Mouse (Mus musculus) heart, adult 2 months (tissue): Measurements from ENCODE around the gene Acss2. TPM values are rescaled to one million over a fixed set of nuclear protein-coding genes. Genes with fewer than 3 reads are reported as not detected.

Experiments
- DNase-seq, 2 experiments: peaks; one replicate each; pipeline ENCODE4 v3.0.0; 2021
- H3K27ac ChIP-seq: fragments of 200-600 bp; 2 replicates; pipeline ENCODE4 v1.8.1; 2022
- H3K27me3 ChIP-seq: fragments of 200-500 bp; 2 replicates; pipeline ENCODE4 v1.6.1; 2012; ENCODE audit warnings: mild to moderate bottlenecking, low read length, inconsistent platforms, mixed read lengths; ENCODE audit not compliant: control insufficient read depth, insufficient read depth
- H3K36me3 ChIP-seq: fragments of 200-500 bp; 2 replicates; pipeline ENCODE4 v1.6.1; 2012; ENCODE audit warnings: low read length, inconsistent platforms; ENCODE audit not compliant: control insufficient read depth, insufficient read depth
- H3K4me1 ChIP-seq: fragments of 200-500 bp; 2 replicates; pipeline ENCODE4 v1.6.1; 2011; ENCODE audit warnings: low read length; ENCODE audit not compliant: control insufficient read depth, insufficient read depth
- H3K4me3 ChIP-seq: fragments of 200-600 bp; 2 replicates; pipeline ENCODE4 v1.8.1; 2022
- H3K79me2 ChIP-seq: fragments of 200-500 bp; replicated peaks from 2 replicates; pipeline ENCODE4 v1.6.1; 2012; ENCODE audit warnings: mild to moderate bottlenecking, inconsistent platforms, low read length, moderate library complexity, mixed read lengths; ENCODE audit not compliant: control insufficient read depth, insufficient read depth
- H3K9ac ChIP-seq: fragments of 200-500 bp; 2 replicates; pipeline ENCODE4 v1.6.1; 2012; ENCODE audit warnings: low read depth, mild to moderate bottlenecking, control low read depth, inconsistent platforms, low read length, mixed read lengths
- CTCF ChIP-seq: fragments of 200-600 bp; IDR thresholded peaks from 2 replicates; pipeline ENCODE4 v1.8.1; 2022; ENCODE audit warnings: antibody characterized with exemption, mild to moderate bottlenecking, moderate library complexity
- EP300 ChIP-seq: fragments of 200-500 bp; IDR thresholded peaks from 2 replicates; pipeline ENCODE4 v1.6.1; 2011; ENCODE audit warnings: low read depth, low read length, control low read depth; ENCODE audit not compliant: insufficient read depth
- POLR2A ChIP-seq: fragments of 200-500 bp; IDR thresholded peaks from 2 replicates; pipeline ENCODE4 v1.6.1; 2011; ENCODE audit warnings: mild to moderate bottlenecking, low read depth, low read length, control low read depth; ENCODE audit not compliant: insufficient read depth
- WGBS: fragments of 180-500 bp; shearing (Covaris S2); methylation state at CpG from one replicate; pipeline ENCODE4 v1.1.7; 2018; 5-methylcytosine and 5-hydroxymethylcytosine counted together
- intact Hi-C: fragments of 180-260 bp; cut with DNase I; formaldehyde crosslinking; loops from one replicate; pipeline ENCODE4 v1.15.1; 2025
- polyA plus RNA-seq: library from polyadenylated mRNA; depleted of rRNA; stranded (reverse); fragments of >200 nt; gene quantifications from 2 replicates; pipeline ENCODE4 v1.2.3, GENCODE M21; 2012
- total RNA-seq, 2 experiments: library from RNA; stranded (reverse); gene quantifications; 2 replicates each; pipeline ENCODE4 v1.2.3; 2021

Acss2 gene
- total and polyA plus RNA-seq, 3 experiments = 31.6 to 39.8 (median 33.4) TPM

DNA sequence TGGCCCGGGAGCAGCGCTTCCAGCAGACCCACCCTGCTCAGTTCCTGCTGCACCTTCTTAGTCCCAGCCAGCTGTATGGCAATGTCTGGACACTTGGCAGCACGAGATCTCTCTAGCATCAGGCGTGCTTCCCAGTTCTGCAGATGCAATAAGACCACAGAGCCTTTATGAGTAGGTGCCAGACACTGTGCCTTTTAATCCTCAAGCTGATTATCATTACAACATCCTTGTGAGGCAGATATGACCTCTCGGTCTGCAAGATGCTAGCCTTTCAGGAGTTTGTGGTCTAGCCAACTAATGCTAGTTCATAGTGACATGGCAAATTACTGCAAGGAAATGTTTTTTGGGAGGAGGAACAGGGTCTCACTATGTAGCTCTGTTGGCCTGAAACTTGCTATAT lies 50.0 kb downstream of the Acss2 start:
- no peak for DNase-seq
- Histone ChIP-seq H3K9ac (no peak overlapping the region), H3K79me2 (no peaks in the 10 kb centered on the region), H3K27me3 (no peaks in the 10 kb centered on the region), H3K36me3 (no peaks in the 10 kb centered on the region), H3K27ac (no peak overlapping the region), H3K4me1 (no peaks in the 10 kb centered on the region), H3K4me3 (no peak overlapping the region)
- TF ChIP-seq EP300 = no peak
- 77% methylated on average over 5 of the region's 5 CpGs for WGBS
- intact Hi-C loops = no loop called here

DNA sequence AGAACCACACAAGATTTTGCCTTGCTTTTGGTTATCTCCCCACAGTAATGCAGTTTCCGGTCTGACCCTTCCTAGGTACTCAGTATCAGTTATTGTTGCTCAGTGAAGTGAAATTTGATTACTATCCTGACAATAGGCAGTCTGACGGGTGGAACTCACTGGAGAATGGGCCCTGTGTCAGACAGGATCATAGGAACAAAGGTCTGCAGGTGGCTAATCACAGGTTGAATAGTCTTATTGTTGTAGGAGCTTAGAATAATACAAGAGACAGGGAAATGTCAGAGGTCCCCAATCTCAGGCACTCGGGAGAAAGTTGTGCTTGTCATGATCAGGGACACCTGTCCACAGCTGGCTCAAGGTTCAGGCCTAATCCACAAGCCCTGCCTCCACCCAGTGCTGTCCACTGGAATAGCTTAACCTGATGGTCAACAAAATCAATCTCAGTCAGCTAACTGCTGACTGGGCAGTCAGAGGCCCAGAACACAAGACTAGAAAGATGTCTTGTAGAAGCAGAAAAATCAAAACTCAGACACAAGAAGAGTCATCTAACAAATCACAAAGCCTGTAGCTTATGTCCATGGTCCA lies 51.6 kb downstream of the Acss2 start:
- Histone ChIP-seq H3K9ac (no peak overlapping the region), H3K4me1 (no peaks in the 10 kb centered on the region), H3K79me2 (no peaks in the 10 kb centered on the region), H3K27me3 (no peaks in the 10 kb centered on the region), H3K4me3 (no peak overlapping the region), H3K27ac (no peak overlapping the region), H3K36me3 (no peaks in the 10 kb centered on the region)
- WGBS = 60% methylated on average over 3 of the region's 3 CpGs
- TF ChIP-seq EP300 (no peak), CTCF (no peak), POLR2A (no peak)
- intact Hi-C loops = no loop called here
- no peak for DNase-seq

DNA sequence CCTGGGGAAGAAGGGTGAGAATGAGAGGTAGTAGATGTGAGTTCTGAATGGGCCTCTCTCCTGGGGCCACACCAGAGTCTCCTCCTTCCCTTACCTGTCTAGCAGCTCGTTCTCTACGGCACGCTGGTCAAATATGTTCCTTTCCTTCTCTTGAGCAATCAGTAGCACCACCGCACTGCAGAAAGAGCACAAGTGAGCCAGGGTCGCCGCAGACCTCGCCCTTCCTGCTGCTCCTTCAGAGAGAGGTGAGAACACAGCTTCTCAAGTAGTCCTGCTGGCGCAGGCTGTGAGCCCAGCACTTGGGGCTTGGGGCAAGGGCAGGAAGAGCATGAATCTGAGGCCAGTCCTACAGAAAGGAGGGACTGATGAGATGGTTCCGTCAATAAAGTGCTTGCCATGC lies 55.3 kb downstream of the Acss2 start:
- H3K27ac ChIP-seq = no peak overlapping the region
- WGBS = 87% methylated on average over 9 of the region's 9 CpGs
- no peak overlapping the region for H3K9ac ChIP-seq
- no peak for DNase-seq
- H3K36me3 ChIP-seq = no peaks in the 10 kb centered on the region; the same call in 1 of the 2 replicates
- H3K4me3 ChIP-seq = no peak overlapping the region
- H3K27me3 ChIP-seq = no peaks in the 10 kb centered on the region
- no peaks in the 10 kb centered on the region for H3K79me2 ChIP-seq
- H3K4me1 ChIP-seq = no peaks in the 10 kb centered on the region
- intact Hi-C loops = no loop called here
- TF ChIP-seq CTCF (no peak), POLR2A (no peak), EP300 (no peak)

DNA sequence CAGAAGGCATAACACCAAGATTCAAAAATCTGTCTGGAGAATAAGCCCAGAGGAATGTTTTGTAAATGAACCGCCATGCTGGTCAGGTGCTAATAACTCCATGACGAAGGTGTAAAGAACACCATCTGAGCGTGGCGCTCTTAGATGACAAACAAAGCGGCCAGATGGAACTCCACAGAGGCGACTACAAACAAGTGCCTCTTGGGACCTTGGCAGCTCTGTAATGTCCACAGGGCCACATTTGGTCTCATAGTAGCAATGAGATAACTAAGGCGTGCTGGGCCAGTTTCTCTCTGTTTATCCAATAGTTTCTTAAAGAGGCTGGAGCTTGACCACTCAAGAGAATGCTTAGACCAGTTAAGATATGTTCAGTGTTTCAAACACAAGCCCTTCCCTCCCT lies 56.2 kb downstream of the Acss2 start:
- no peaks in the 10 kb centered on the region; the same call in 1 of the 2 replicates for H3K36me3 ChIP-seq
- 69% methylated on average over 7 of the region's 7 CpGs for WGBS
- intact Hi-C loops = no loop called here

DNA sequence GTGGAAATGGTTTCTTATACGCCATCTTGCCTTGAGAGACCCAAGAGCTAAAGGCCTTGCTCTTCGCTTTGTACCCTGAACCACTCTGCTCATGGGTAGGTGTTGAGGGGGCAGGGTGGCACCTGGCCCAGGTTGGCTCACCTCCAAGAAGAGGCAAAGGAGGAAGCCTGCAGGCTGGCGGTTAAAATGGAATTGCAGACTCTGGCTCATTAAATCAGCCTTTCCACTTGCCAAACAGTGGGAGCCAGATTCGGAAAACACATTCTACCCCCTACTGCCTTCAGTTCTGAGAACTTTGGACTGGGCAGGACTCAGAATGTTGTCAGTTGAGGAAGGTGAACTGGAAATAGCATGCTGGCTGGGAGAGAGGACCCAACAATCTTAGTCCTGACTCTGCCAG lies 57.0 kb downstream of the Acss2 start:
- H3K9ac ChIP-seq = no peak overlapping the region
- 62% methylated on average over 4 of the region's 4 CpGs for WGBS
- no peaks in the 10 kb centered on the region for H3K79me2 ChIP-seq
- H3K27ac ChIP-seq = peak overlapping the region; percentile 16; the same call in 1 of the 2 replicates
- no peak overlapping the region for H3K4me3 ChIP-seq
- no peaks in the 10 kb centered on the region; the same call in 1 of the 2 replicates for H3K36me3 ChIP-seq
- TF ChIP-seq POLR2A = no peak
- TF ChIP-seq CTCF = no peak
- TF ChIP-seq EP300 = no peak
- peak; percentile 32 to 33 for DNase-seq
- intact Hi-C loops = no loop called here
- H3K27me3 ChIP-seq = no peaks in the 10 kb centered on the region
- no peaks in the 10 kb centered on the region for H3K4me1 ChIP-seq

More for the DNA sequence above, 56.2 kb downstream of the Acss2 start:
- H3K79me2 ChIP-seq = no peaks in the 10 kb centered on the region
- H3K27me3 ChIP-seq = no peaks in the 10 kb centered on the region
- no peak for TF ChIP-seq POLR2A
- no peak for TF ChIP-seq CTCF
- TF ChIP-seq EP300 = no peak
- no peak overlapping the region for H3K4me3 ChIP-seq
- H3K27ac ChIP-seq = no peak overlapping the region
- H3K4me1 ChIP-seq = no peaks in the 10 kb centered on the region
- H3K9ac ChIP-seq = no peak overlapping the region
- DNase-seq = no peak

DNA sequence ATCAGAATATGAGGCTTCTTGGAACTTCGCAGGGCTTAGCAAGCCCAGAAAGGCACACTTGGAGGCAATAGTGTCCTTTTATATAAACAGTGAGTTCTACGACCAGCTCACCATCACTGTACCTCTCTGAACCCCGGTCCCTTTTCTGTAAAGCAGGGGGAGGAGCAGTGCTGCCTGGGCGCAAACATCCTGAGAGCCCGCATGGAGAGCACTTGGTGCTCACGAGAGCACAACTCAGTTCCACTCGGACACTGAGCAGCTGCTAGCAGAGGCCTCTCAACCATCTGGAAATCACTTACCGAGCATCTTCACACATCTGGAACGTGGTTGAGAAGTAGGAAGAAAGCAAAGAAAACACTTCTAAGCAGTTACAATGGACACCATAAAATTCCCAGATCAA lies 58.9 kb downstream of the Acss2 start:
- WGBS = 91% methylated on average over 9 of the region's 9 CpGs
- no peak overlapping the region for H3K4me3 ChIP-seq
- H3K27ac ChIP-seq = no peak overlapping the region
- no peaks in the 10 kb centered on the region for H3K79me2 ChIP-seq
- no peak for TF ChIP-seq EP300
- no peak for TF ChIP-seq POLR2A
- TF ChIP-seq CTCF = no peak
- H3K4me1 ChIP-seq = no peaks in the 10 kb centered on the region
- no peak overlapping the region for H3K9ac ChIP-seq
- H3K36me3 ChIP-seq = no peaks in the 10 kb centered on the region; the same call in 1 of the 2 replicates
- no peak for DNase-seq
- intact Hi-C loops = no loop called here
- no peaks in the 10 kb centered on the region for H3K27me3 ChIP-seq
